Mouse (Mus musculus) G1E (cell line): Measurements from ENCODE around the gene Recql5. TPM values are rescaled to one million over a fixed set of nuclear protein-coding genes. Genes with fewer than 3 reads are reported as not detected.

ENCODE experiments used
- ATAC-seq: 2 replicates; pipeline ENCODE4 v1.8.0; 2016; ENCODE audit warnings: mild to moderate bottlenecking; ENCODE audit not compliant: insufficient number of reproducible peaks, poor library complexity, low FRiP score, severe bottlenecking; ENCODE audit errors: extremely low read depth
- DNase-seq: peaks from one replicate; pipeline ENCODE4 v3.0.0; 2012; ENCODE audit warnings: low spot score
- H3K27me3 ChIP-seq: 2 replicates; pipeline ENCODE4 v1.6.1; 2012; ENCODE audit warnings: mild to moderate bottlenecking, low read length, inconsistent platforms; ENCODE audit not compliant: insufficient read depth
- H3K36me3 ChIP-seq: replicated peaks from 2 replicates; pipeline ENCODE3; 2012; ENCODE audit warnings: mild to moderate bottlenecking, inconsistent platforms
- H3K4me1 ChIP-seq: 2 replicates; pipeline ENCODE4 v1.6.1; 2012; ENCODE audit warnings: low read depth, low read length, inconsistent platforms, mixed read lengths; ENCODE audit not compliant: insufficient read depth
- H3K4me3 ChIP-seq: 2 replicates; pipeline ENCODE4 v1.5.1; 2012; ENCODE audit warnings: low read depth, mild to moderate bottlenecking, inconsistent platforms, low read length, moderate library complexity, mixed read lengths
- H3K9me3 ChIP-seq: replicated peaks from 2 replicates; pipeline ENCODE4 v1.6.1; 2012; ENCODE audit warnings: inconsistent platforms
- CTCF ChIP-seq: IDR thresholded peaks from 2 replicates; pipeline ENCODE4 v1.5.1; 2012; ENCODE audit warnings: low read depth, low read length, inconsistent platforms, mixed read lengths
- GATA1 ChIP-seq: IDR thresholded peaks from 2 replicates; pipeline ENCODE4 v1.6.1; 2012; ENCODE audit warnings: borderline replicate concordance, low read length, inconsistent platforms, mixed read lengths
- GATA2 ChIP-seq: IDR thresholded peaks from 2 replicates; pipeline ENCODE4 v1.6.1; 2012; ENCODE audit warnings: low read depth, low read length, inconsistent platforms, borderline replicate concordance
- POLR2AphosphoS5 ChIP-seq: IDR thresholded peaks from 2 replicates; pipeline ENCODE4 v1.6.1; 2012; ENCODE audit warnings: low read depth, low read length, inconsistent platforms; ENCODE audit not compliant: insufficient replicate concordance
- TAL1 ChIP-seq: conservative IDR thresholded peaks from 2 replicates; pipeline ENCODE4 v1.6.1; 2012; ENCODE audit warnings: low read depth, low read length, inconsistent platforms, mixed read lengths
- polyA plus RNA-seq: library from polyadenylated mRNA; stranded (reverse); fragments of >175 nt; gene quantifications from 2 replicates; pipeline ENCODE4 v1.2.3, GENCODE M21; 2012
- total RNA-seq, 2 experiments: library from RNA; stranded (forward) in 1 of 2; stranded (reverse) in 1 of 2; fragments of 200-1000 nt in 1 of 2; fragments of >200 nt in 1 of 2; fragmentation: Nextera tagmentation in 1 of 2; gene quantifications; 2 replicates each; pipeline ENCODE4 v1.2.3; 2014 to 2017

Gene Recql5
- 17.4 and 24.9 TPM in 2 replicates for total RNA-seq (2014; fragmentation: Nextera tagmentation)
- 16.0 and 23.6 TPM in 2 replicates for total RNA-seq (2017)
- polyA plus RNA-seq = 17.3 and 17.4 TPM in 2 replicates

DNA sequence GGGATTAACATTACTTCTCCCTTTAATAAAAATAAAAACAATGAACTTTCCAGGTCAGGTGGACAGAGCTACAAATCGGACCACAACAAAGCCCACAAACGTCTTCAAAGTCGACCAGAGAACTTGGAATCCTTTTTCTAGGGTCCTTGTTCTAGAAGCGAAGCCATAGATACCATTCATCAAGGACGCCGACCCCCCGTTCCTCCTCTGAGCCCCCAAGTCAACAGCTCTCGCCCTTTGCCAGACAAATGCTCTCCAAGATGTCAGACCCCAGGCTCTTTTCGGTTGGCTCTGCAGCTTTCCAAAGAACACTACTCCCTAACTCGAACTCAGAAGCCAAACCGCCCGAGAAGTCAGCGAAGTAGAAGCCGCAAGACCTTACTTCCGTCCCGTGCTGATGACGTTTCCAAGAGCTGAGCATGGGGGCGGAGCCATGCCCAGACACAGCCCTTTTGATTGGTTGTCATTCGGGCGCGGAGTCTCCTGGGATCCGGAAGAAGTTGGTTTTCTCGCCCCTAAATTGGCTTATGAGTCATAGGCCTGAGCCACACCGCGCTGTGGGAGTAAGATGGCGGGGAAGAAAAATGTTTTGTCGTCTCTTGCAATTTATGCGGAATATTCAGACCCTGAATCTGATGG, at the start of gene Recql5, which contains the start of gene Sap30bp:
TSS of gene Recql5 (minus strand) at position 370 of the 639 bp plus-strand sequence.
TSS of gene Sap30bp (plus strand) at position 175 of the 639 bp plus-strand sequence.
- DNase-seq (peak; percentile 86), ATAC-seq (peak; percentile 97)
- H3K4me3 ChIP-seq = peak within 1 kb of the TSS; percentile 88
- no peaks in the 10 kb centered on the region for H3K27me3 ChIP-seq
- TF ChIP-seq TAL1 (no peak), GATA1 (no peak)
- peaks cover 67% of the 10 kb centered on the region for H3K36me3 ChIP-seq
- H3K9me3 ChIP-seq = no peaks in the 10 kb centered on the region
- H3K4me1 ChIP-seq = peaks cover 37% of the 10 kb centered on the region

DNA sequence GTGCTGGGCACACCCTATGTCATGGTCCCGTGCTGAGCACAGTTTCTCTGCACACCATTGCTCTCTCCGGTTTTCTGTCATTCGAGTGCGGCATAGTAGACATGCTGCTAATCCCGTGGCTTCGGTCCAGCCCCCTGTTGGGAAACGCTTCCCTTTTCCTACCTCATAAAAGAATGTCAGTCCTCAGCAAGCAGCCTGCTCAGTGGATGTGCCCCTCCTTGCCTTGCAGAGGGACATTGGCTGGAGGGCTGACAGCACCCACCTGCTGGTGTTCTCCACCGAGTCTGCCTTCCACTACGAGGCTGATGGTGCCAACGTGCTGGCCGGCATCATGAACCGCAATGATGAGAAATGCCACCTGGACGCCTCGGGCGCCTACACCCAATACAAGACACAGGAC, 49.2 kb upstream of the Recql5 start:
- peaks cover 77% of the 10 kb centered on the region for H3K27me3 ChIP-seq
- H3K4me1 ChIP-seq = no peaks in the 10 kb centered on the region; the same call in 1 of the 2 replicates
- H3K36me3 ChIP-seq = no peaks in the 10 kb centered on the region
- H3K9me3 ChIP-seq = no peaks in the 10 kb centered on the region
- ATAC-seq (no peak), DNase-seq (no peak)
- H3K4me3 ChIP-seq = no peak overlapping the region
- TF ChIP-seq GATA1 (no peak), TAL1 (no peak), CTCF (no peak), GATA2 (no peak), POLR2AphosphoS5 (no peak)

DNA sequence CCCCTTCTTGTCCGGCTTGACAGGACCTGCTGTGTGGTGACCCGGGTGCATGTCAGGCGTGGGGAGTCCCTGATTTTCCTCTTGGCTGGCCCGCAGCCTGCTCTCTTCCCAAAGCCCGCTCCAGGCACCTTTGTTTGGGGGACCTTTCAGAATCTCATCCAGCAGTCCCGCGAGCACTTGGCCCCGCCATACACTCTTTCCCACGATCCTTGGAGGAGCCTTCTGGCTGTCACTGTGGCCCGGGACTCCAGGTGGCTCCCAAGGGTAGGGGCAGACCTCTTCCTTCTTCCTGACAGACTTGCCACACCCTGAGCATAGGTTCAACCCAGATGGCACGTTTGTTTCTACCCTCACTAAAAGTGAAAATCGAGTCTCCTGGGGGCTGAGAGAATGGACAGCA, 42.3 kb upstream of the Recql5 start:
- Histone ChIP-seq H3K4me1 (peaks cover 7% of the 10 kb centered on the region; the same call in 1 of the 2 replicates), H3K4me3 (no peak overlapping the region), H3K27me3 (peaks cover 81% of the 10 kb centered on the region), H3K36me3 (no peaks in the 10 kb centered on the region), H3K9me3 (no peaks in the 10 kb centered on the region)
- TF ChIP-seq GATA2 (no peak), TAL1 (no peak), POLR2AphosphoS5 (no peak), CTCF (no peak), GATA1 (no peak)
- ATAC-seq = no peak
- DNase-seq = no peak

DNA sequence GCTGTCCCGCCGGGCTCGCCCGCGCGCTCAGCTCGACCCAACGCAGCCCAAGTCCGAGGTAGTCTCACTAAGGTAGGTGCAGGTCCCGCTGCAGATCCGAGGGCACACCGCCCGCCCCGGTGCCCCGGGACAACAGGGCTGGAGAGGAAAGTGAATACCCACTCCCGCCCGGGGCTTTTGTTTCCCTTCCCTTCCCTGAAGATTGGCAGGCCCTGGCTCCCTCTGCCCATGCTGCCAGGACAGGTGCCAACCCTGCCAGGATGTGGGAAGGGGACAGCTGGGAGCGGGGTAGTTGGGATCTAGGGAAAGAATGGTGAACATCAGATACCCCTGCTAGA, 41.8 kb upstream of the Recql5 start:
- H3K9me3 ChIP-seq = no peaks in the 10 kb centered on the region
- H3K36me3 ChIP-seq = no peaks in the 10 kb centered on the region
- H3K27me3 ChIP-seq = peaks cover 80% of the 10 kb centered on the region
- peaks cover 10% of the 10 kb centered on the region; the same call in 1 of the 2 replicates for H3K4me1 ChIP-seq
- ATAC-seq (no peak), DNase-seq (no peak)
- TF ChIP-seq GATA1 = no peak
- TF ChIP-seq CTCF = no peak
- no peak for TF ChIP-seq POLR2AphosphoS5
- TF ChIP-seq GATA2 = no peak
- TF ChIP-seq TAL1 = no peak
- H3K4me3 ChIP-seq = no peak overlapping the region

DNA sequence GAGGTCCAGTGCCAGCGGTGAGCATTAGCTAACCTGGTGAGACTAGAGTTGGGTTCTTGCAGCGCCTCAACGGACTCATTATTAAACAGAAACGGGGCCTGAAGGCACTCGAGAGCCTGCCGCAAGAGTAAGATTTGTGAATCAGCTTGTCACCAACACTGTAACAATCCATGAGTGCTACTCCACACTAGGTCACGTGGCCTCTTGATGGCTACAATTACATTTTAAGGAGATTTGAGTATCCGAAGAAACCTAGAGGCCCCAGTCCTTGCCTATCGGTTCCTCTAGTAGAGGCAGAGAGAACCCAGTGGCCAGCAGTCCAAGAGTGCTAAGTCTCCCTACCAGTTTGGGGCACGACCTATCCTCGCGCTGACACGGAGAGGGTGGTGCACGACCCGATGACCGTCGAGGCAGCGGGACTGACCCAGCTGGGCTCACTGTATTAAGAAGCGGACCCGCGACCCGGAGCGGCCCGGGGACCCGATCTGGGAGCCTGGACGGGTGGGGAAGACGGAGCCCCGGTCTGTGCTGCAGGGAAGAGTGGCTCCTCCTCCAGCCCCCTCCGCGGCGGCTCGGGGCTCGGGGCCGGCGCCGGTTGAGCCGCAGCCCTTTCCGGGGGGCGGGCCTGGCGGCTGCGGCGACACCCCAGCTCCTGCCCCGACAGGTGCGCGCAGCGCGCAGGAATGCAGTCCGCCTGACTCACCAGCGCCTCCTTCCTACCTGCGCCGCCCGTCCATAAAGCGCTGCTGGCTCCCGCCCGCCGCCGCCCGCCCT, 41.2 kb upstream of the Recql5 start, which contains the start of gene Itgb4:
TSS of gene Itgb4 (plus strand) at position 401 of the 774 bp plus-strand sequence.
- no peaks in the 10 kb centered on the region for H3K9me3 ChIP-seq
- no peak for DNase-seq
- no peaks in the 10 kb centered on the region for H3K36me3 ChIP-seq
- no peak within 1 kb of the TSS for H3K4me3 ChIP-seq
- TF ChIP-seq GATA2 = no peak
- no peak for TF ChIP-seq TAL1
- no peak for TF ChIP-seq POLR2AphosphoS5
- TF ChIP-seq GATA1 = no peak
- TF ChIP-seq CTCF = no peak
- peaks cover 14% of the 10 kb centered on the region for H3K4me1 ChIP-seq
- H3K27me3 ChIP-seq = peaks cover 79% of the 10 kb centered on the region
- ATAC-seq = no peak

DNA sequence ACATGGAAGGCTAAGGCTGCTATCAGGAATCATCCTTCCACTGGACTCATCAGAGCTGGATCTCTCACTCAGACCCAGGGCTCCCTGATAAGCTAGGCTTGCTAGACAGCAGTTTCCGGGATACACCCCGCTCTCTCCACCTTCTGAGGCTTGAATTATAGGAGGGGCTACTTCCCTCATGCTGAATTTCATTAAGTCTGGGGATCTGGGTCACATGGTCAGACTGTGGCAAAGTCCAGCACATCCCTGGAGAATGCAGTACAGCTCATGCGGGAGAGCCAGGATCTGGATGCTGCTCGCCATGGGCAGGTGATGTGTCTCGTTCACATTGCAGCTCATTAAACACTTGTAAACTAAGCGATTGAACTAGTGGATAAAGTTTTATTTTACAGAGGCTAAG, 37.7 kb upstream of the Recql5 start:
- Histone ChIP-seq H3K4me3 (no peak overlapping the region), H3K9me3 (no peaks in the 10 kb centered on the region), H3K27me3 (peaks cover 47% of the 10 kb centered on the region), H3K36me3 (peaks cover 11% of the 10 kb centered on the region), H3K4me1 (peaks cover 18% of the 10 kb centered on the region)
- no peak for ATAC-seq
- no peak for DNase-seq
- TF ChIP-seq POLR2AphosphoS5 (no peak), GATA2 (no peak), GATA1 (no peak), CTCF (no peak), TAL1 (no peak)
